Mouse (Mus musculus): ENCODE data around the gene Dnmt3a.

- TF ChIP-seq POLR2A (IDR thresholded peaks at IDR 0.05; ENCODE audit: insufficient read depth, low read depth, low read length) (no peak), CTCF (IDR thresholded peaks at IDR 0.05) (peak; percentile 81)
Measured at GRCm38 (mm10) chr12:3806271-3806684, 471 bp downstream of the Dnmt3a start.
